9 mouse cellular contexts compared by ENCODE assay signal in the genomic region with DNA sequence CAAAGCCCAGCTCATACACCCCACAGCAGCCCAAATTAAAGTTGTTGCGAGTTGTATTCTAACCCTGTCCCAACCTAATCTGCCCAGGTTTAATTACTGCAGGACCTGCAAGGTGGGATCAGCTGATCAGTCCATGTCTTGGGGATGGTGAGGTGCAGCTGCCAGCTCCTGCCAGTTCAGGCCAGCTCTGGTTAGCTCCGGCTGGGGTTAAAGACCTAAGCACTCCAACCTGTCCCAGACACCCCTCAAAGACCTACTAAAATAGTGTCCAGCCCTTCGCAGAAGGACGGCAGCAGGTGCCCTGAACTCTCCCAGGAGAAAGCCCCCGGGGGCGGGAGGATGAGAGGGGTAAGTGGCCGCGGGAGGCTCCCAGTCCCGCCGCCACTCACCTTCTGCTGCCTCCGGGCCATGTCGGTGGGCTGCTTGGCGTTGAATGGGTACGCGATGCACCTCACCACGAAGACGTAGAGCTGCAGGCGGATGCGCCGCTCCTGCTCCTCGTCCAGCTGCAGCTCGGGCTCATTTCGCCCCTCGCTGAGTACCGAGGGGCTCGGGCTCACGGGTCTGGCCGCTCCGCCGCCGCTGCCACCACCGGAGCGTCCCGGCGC. TPM values are rescaled to one million over a fixed set of nuclear protein-coding genes. Genes with fewer than 3 reads are reported as not detected.
A peak's percentile ranks its signal among the peaks of the same experiment; 100 is the strongest.
DNase-seq lines count a peak whose midpoint lies in the region; ATAC-seq and TF ChIP-seq lines count a peak whose summit lies in the region.
"Had no signal": no experiment of that assay in that cellular context is flagged by ENCODE, and none has a peak within 500 bp of the region (broad histone marks: within the 10 kb centered on the region; RNA-seq: fewer than 3 reads in every experiment).

No protein-coding gene starts in this region.

- peak overlapping the region; percentile 68 for H3K9ac ChIP-seq in embryonic facial prominence, embryonic 14.5 days (ENCODE audit: low read depth, low read length)
- peak overlapping the region; percentile 72 for H3K9ac ChIP-seq in hindbrain, embryonic 15.5 days
- H3K9ac ChIP-seq in liver, embryonic 11.5 days (ENCODE audit: low read depth, low read length) = no peak overlapping the region

- H3K4me2 ChIP-seq in embryonic facial prominence, embryonic 14.5 days (ENCODE audit: low read depth, low read length) = peak overlapping the region; percentile 90
- peak overlapping the region; percentile 93 for H3K4me2 ChIP-seq in hindbrain, embryonic 15.5 days
- H3K4me2 ChIP-seq in liver, embryonic 11.5 days = peak overlapping the region; percentile 74

- intact Hi-C loops in heart, postnatal 10 days (cut with DNase I) = no loop called here

- no peaks in the 10 kb centered on the region for H3K4me1 ChIP-seq in bone marrow, adult 2 months (ENCODE audit: control insufficient read depth, insufficient read depth, low read length)
- H3K4me1 ChIP-seq in embryonic facial prominence, embryonic 14.5 days (ENCODE audit: control insufficient read depth, insufficient read depth, low read length) = no peaks in the 10 kb centered on the region
- H3K4me1 ChIP-seq in hindbrain, embryonic 15.5 days (replicated peaks) = peaks cover 19% of the 10 kb centered on the region
- no peaks in the 10 kb centered on the region for H3K4me1 ChIP-seq in liver, embryonic 11.5 days (replicated peaks; ENCODE audit: control insufficient read depth, insufficient read depth, low read length)
- peaks cover 8% of the 10 kb centered on the region; the same call in 1 of the 2 replicates for H3K4me1 ChIP-seq in olfactory bulb, adult 2 months (ENCODE audit: control insufficient read depth, insufficient read depth, low read length)

- H3K27ac ChIP-seq in bone marrow, adult 2 months (ENCODE audit: control insufficient read depth, insufficient read depth, low read depth, low read length, poor library complexity) = no peak overlapping the region; the same call in 1 of the 2 replicates
- no peak overlapping the region for H3K27ac ChIP-seq in embryonic facial prominence, embryonic 14.5 days (replicated peaks; ENCODE audit: low read depth, low read length)
- H3K27ac ChIP-seq in hindbrain, embryonic 15.5 days (replicated peaks) = peak overlapping the region; percentile 25; the same call in 1 of the 2 replicates
- no peak overlapping the region for H3K27ac ChIP-seq in liver, embryonic 11.5 days (ENCODE audit: low read depth, low read length)
- H3K27ac ChIP-seq in olfactory bulb, adult 2 months (ENCODE audit: insufficient read depth, low read depth, low read length) = no peak overlapping the region

- no peaks in the 10 kb centered on the region for H3K9me3 ChIP-seq in embryonic facial prominence, embryonic 14.5 days (ENCODE audit: control insufficient read depth, low read length)
- no peaks in the 10 kb centered on the region for H3K9me3 ChIP-seq in hindbrain, embryonic 15.5 days
- no peaks in the 10 kb centered on the region for H3K9me3 ChIP-seq in liver, embryonic 11.5 days (ENCODE audit: control insufficient read depth, low read length)

- TF ChIP-seq CTCF in bone marrow, adult 2 months (IDR thresholded peaks at IDR 0.05; ENCODE audit: control insufficient read depth, insufficient read depth, low read length) = no peak
- TF ChIP-seq CTCF in olfactory bulb, adult 2 months (IDR thresholded peaks at IDR 0.05; ENCODE audit: insufficient read depth, low read depth, low read length) = no peak

- peak; percentile 2 for DNase-seq in heart, adult 8-10 months (ENCODE audit: low spot score)
- no peak for DNase-seq in heart, postnatal 10 days
- peak; percentile 2 for DNase-seq in embryonic facial prominence, embryonic 14.5 days (ENCODE audit: low spot score)
- no peak for DNase-seq in liver, embryonic 11.5 days (ENCODE audit: low spot score)
- no peak for DNase-seq in spleen, postnatal 36 days (ENCODE audit: low spot score in 2 of 2)

- WGBS in bone marrow, adult 2 months = 4% methylated on average over 35 of the region's 35 CpGs
- 5% methylated on average over 7 of the region's 35 CpGs for WGBS in embryonic facial prominence, embryonic 14.5 days
- WGBS in hindbrain, embryonic 15.5 days = 1% methylated on average over 23 of the region's 35 CpGs
- WGBS in liver, embryonic 11.5 days = 4% methylated on average over 35 of the region's 35 CpGs
- WGBS in olfactory bulb, adult 2 months = 4% methylated on average over 35 of the region's 35 CpGs

- H3K36me3 ChIP-seq in embryonic facial prominence, embryonic 14.5 days (ENCODE audit: control insufficient read depth, insufficient read depth, low read length) = no peaks in the 10 kb centered on the region
- H3K36me3 ChIP-seq in hindbrain, embryonic 15.5 days = no peaks in the 10 kb centered on the region
- H3K36me3 ChIP-seq in liver, embryonic 11.5 days (ENCODE audit: control insufficient read depth, insufficient read depth, low read length) = no peaks in the 10 kb centered on the region

- no peak for TF ChIP-seq POLR2A in bone marrow, adult 2 months (IDR thresholded peaks at IDR 0.05; ENCODE audit: borderline replicate concordance, control insufficient read depth, low read depth, low read length)
- no peak for TF ChIP-seq POLR2A in olfactory bulb, adult 2 months (IDR thresholded peaks at IDR 0.05; ENCODE audit: insufficient read depth, low read depth, low read length)

- 0 out of 2 replicates have a peak, but pooled peaks have one; percentile 34 for ATAC-seq in embryonic facial prominence, embryonic 14.5 days (ENCODE audit: low read depth)
- peak; percentile 9; the same call in 1 of the 2 replicates for ATAC-seq in hindbrain, embryonic 15.5 days (ENCODE audit: low FRiP score, low read depth)
- ATAC-seq in liver, embryonic 11.5 days (replicated peaks; ENCODE audit: low FRiP score) = 0 out of 2 replicates have a peak, but pooled peaks have one; percentile 15

- peak overlapping the region; percentile 16 for H3K4me3 ChIP-seq in bone marrow, adult 2 months (replicated peaks; ENCODE audit: control insufficient read depth, low read depth, low read length)
- peak overlapping the region; percentile 66 for H3K4me3 ChIP-seq in embryonic facial prominence, embryonic 14.5 days (ENCODE audit: low read depth, low read length)
- H3K4me3 ChIP-seq in hindbrain, embryonic 15.5 days = peak overlapping the region; percentile 81
- peak overlapping the region; percentile 59 for H3K4me3 ChIP-seq in liver, embryonic 11.5 days (ENCODE audit: low read depth, low read length)
- H3K4me3 ChIP-seq in olfactory bulb, adult 2 months (ENCODE audit: insufficient read depth, low read depth, low read length) = peak overlapping the region; percentile 73

- peaks cover 33% of the 10 kb centered on the region for H3K27me3 ChIP-seq in embryonic facial prominence, embryonic 14.5 days (replicated peaks; ENCODE audit: control insufficient read depth, insufficient read depth, low read length)
- H3K27me3 ChIP-seq in hindbrain, embryonic 15.5 days = peaks cover 26% of the 10 kb centered on the region; the same call in 1 of the 2 replicates
- H3K27me3 ChIP-seq in liver, embryonic 11.5 days (replicated peaks; ENCODE audit: control insufficient read depth, insufficient read depth, low read length) = peaks cover 28% of the 10 kb centered on the region

RNA-seq across cellular contexts. Expression of a gene that starts 0.7 kb away (rescaled TPM):
- total RNA-seq in heart, adult 8-10 months (2022) = 1 to 10 TPM; 1.8 to 2.3 (median 2.3) TPM
- 1 to 10 TPM; 1.7 to 1.8 TPM for total RNA-seq in heart, postnatal 10 days (2021)
- polyA plus RNA-seq in bone marrow, adult 2 months (2011; ENCODE audit: insufficient read depth, insufficient read length, low replicate concordance, missing spikeins) = 0.80 TPM in 1 of 2 replicates, not detected in the other
- polyA plus RNA-seq in embryonic facial prominence, embryonic 14.5 days (2014; fragmentation: Nextera tagmentation; extraction: Ambion mirVana) = 7.2 TPM in 2 replicates
- polyA plus RNA-seq in hindbrain, embryonic 15.5 days (2015; fragmentation: Nextera tagmentation; extraction: Ambion mirVana) = 12.9 and 13.9 TPM in 2 replicates
- polyA plus RNA-seq in liver, embryonic 11.5 days (2014; fragmentation: Nextera tagmentation; extraction: Ambion mirVana) = 0.23 and 0.29 TPM in 2 replicates
- not detected in 2 replicates for polyA plus RNA-seq in olfactory bulb, adult 2 months (2012; ENCODE audit: insufficient read depth, insufficient read length, low replicate concordance, missing spikeins)
- total RNA-seq: MEL had no signal

Comparison
In these comparisons a context has a peak if more than half of its experiments do, and no peak if none do; other contexts are left out.
1. DNase-seq: peak in heart, adult 8-10 months (single experiment) and embryonic facial prominence, embryonic 14.5 days (single experiment); none in heart, postnatal 10 days (0 of 2), liver, embryonic 11.5 days (single experiment) and spleen, postnatal 36 days (0 of 2).
2. H3K4me3 ChIP-seq: peak in every context shown above with its lines; median percentile 81 in hindbrain, embryonic 15.5 days; 73 in olfactory bulb, adult 2 months; 66 in embryonic facial prominence, embryonic 14.5 days; 59 in liver, embryonic 11.5 days; 16 in bone marrow, adult 2 months.
3. Peak in every context shown above with its lines, with median percentiles within 50 percentile points of each other: ATAC-seq and H3K4me2 ChIP-seq.